Mouse (Mus musculus) heart, postnatal 14 days (tissue): ENCODE data around the gene Rangrf. TPM values are rescaled to one million over a fixed set of nuclear protein-coding genes. Genes with fewer than 3 reads are reported as not detected.
"Not testable (repeated sequence)": the region's sequence is repeated elsewhere in the genome, so short reads cannot be mapped to it uniquely, and the experiment has no call there.

ENCODE experiments used
- DNase-seq, 2 experiments: peaks; one replicate each; pipeline ENCODE4 v3.0.0; 2021 to 2022
- intact Hi-C: fragments of 180-260 bp; cut with DNase I; formaldehyde crosslinking; loops from one replicate; pipeline ENCODE4 v1.15.1; 2025
- total RNA-seq, 2 experiments: library from RNA; stranded (reverse); gene quantifications; 2 replicates each; pipeline ENCODE4 v1.2.3; 2021

Gene Rangrf
- total RNA-seq, 2 experiments from 2014 or later: 51.9 to 61.2 TPM

- intact Hi-C loops: loop anchor here (1.0 kb wide), 1 partner anchor 79 kb away; no protein-coding TSS in a partner anchor
- peak; percentile 79 to 87 for DNase-seq
Observed at GRCm38 (mm10) chr11:68982639-68983369, 7.8 kb upstream of the Rangrf start.

- intact Hi-C loops: loop anchor here (2.0 kb wide), 1 partner anchor 14 kb away; no protein-coding TSS in a partner anchor
- DNase-seq: no peak
Observed at GRCm38 (mm10) chr11:68980919-68981318, 5.9 kb upstream of the Rangrf start.

GRCm38 (mm10) chr11:68979320-68979733, 4.3 kb upstream of the Rangrf start:
- no peak for DNase-seq
- intact Hi-C loops: no loop called here

- intact Hi-C loops: no loop called here
- no peak for DNase-seq
Observed at GRCm38 (mm10) chr11:68975601-68976000, 616 bp upstream of the Rangrf start.

- intact Hi-C loops: no loop called here
- DNase-seq: no peak
Observed at GRCm38 (mm10) chr11:68974059-68974450, 930 bp downstream of the Rangrf start.

- intact Hi-C loops: not testable (repeated sequence)
- peak; percentile 85 to 90 for DNase-seq
Observed at GRCm38 (mm10) chr11:68973250-68974058, 1.5 kb downstream of the Rangrf start.

GRCm38 (mm10) chr11:68970232-68970631, 4.8 kb downstream of the Rangrf start:
- DNase-seq: peak; percentile 45 to 52
- intact Hi-C loops: no loop called here

GRCm38 (mm10) chr11:68968752-68969151, 6.2 kb downstream of the Rangrf start:
- intact Hi-C loops: loop anchor here (5.0 kb wide), 2 partner anchors 64 to 66 kb away; partner anchors contain the start of gene Rpl26
- DNase-seq: no peak

- peak; percentile 91 to 92 for DNase-seq
- intact Hi-C loops: loop anchor here (2.0 to 5.0 kb wide), 3 partner anchors 13 to 65 kb away; partner anchors contain the start of gene Rpl26
Observed at GRCm38 (mm10) chr11:68967337-68968282, 7.4 kb downstream of the Rangrf start, which contains the start of gene Slc25a35. Gene Slc25a35 (plus strand): TSS chr11:68968131.

GRCm38 (mm10) chr11:68966554-68966953, 8.4 kb downstream of the Rangrf start:
- intact Hi-C loops: loop anchor here (2.0 to 5.0 kb wide), 3 partner anchors 14 to 66 kb away; partner anchors contain the start of gene Rpl26
- no peak for DNase-seq

- DNase-seq: peak; percentile 54 to 78
- intact Hi-C loops: loop anchor here (2.0 to 5.0 kb wide), 3 partner anchors 15 to 66 kb away; partner anchors contain the start of gene Rpl26
Observed at GRCm38 (mm10) chr11:68965845-68966244, 9.1 kb downstream of the Rangrf start.

- intact Hi-C loops: loop anchor here (5.0 kb wide), 2 partner anchors 63 to 67 kb away; partner anchors contain the start of gene Rpl26
- no peak for DNase-seq
Observed at GRCm38 (mm10) chr11:68965050-68965449, 9.9 kb downstream of the Rangrf start.

GRCm38 (mm10) chr11:68963405-68963804, 11.6 kb downstream of the Rangrf start:
- intact Hi-C loops: no loop called here

GRCm38 (mm10) chr11:68962159-68962558, 12.8 kb downstream of the Rangrf start:
- intact Hi-C loops, DNase-seq: not testable (repeated sequence)

More at GRCm38 (mm10) chr11:68963405-68963804, 11.6 kb downstream of the Rangrf start:
- no peak for DNase-seq

GRCm38 (mm10) chr11:68961596-68961995, 13.4 kb downstream of the Rangrf start:
- no peak for DNase-seq
- intact Hi-C loops: no loop called here

- intact Hi-C loops: no loop called here
- no peak for DNase-seq
Observed at GRCm38 (mm10) chr11:68957971-68958370, 17.0 kb downstream of the Rangrf start.

GRCm38 (mm10) chr11:68957308-68957707, 17.7 kb downstream of the Rangrf start, which contains the start of gene Arhgef15:
Gene Arhgef15 (minus strand): TSS chr11:68957480.
- intact Hi-C loops: no loop called here

GRCm38 (mm10) chr11:68956697-68957096, 18.3 kb downstream of the Rangrf start:
- peak; percentile 43 to 46 for DNase-seq

More at GRCm38 (mm10) chr11:68957308-68957707, 17.7 kb downstream of the Rangrf start, which contains the start of gene Arhgef15:
- DNase-seq: peak in 1 of 2 experiments; percentile 35

GRCm38 (mm10) chr11:68956107-68956506, 18.9 kb downstream of the Rangrf start:
- DNase-seq: peak; percentile 34 to 43
- intact Hi-C loops: no loop called here

More at GRCm38 (mm10) chr11:68956697-68957096, 18.3 kb downstream of the Rangrf start:
- intact Hi-C loops: no loop called here
